Mouse (Mus musculus): Measurements from ENCODE around the gene Nlrx1. TPM values are rescaled to one million over a fixed set of nuclear protein-coding genes. Genes with fewer than 3 reads are reported as not detected.

Gene Nlrx1
- polyA plus RNA-seq, 1 experiment from 2014 or later, result 4.7 TPM

DNA sequence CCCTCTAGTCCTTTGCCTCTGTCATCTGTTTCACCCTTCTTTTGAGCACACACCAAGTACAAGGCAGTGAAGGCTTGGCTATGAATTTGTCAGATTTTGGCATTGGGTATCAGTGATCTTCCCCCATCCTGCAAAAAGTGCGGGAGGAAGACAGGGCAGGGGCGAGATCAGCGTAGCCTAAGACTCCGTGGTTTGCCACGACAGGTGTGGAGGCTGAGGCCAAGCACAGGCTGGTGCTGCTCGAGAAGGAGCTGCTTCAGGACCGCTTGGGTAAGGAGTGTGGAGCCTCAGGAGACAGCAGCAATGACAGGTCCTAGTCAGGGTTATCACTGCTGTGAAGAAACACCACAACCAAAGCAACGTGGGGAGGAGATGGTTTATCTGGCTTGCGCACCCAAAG is 27.0 kb downstream of the Nlrx1 start:
- no peaks in the 10 kb centered on the region for H3K4me1 ChIP-seq (ENCODE audit: control insufficient read depth, insufficient read depth, low read depth, low read length)
- WGBS, result 75% methylated on average over 9 of the region's 9 CpGs
- no peaks in the 10 kb centered on the region; the same call in 1 of the 2 replicates for H3K27me3 ChIP-seq (replicated peaks; ENCODE audit: control insufficient read depth, insufficient read depth, low read length)
- H3K27ac ChIP-seq (ENCODE audit: low read depth, low read length), result no peak overlapping the region
- no peak for ATAC-seq
- no peak overlapping the region for H3K4me2 ChIP-seq (ENCODE audit: low read length)
- H3K4me3 ChIP-seq (ENCODE audit: low read length), result no peak overlapping the region
- H3K36me3 ChIP-seq (ENCODE audit: control insufficient read depth, insufficient read depth, low read length), result no peaks in the 10 kb centered on the region
- H3K9ac ChIP-seq (ENCODE audit: low read depth, low read length), result no peak overlapping the region
- H3K9me3 ChIP-seq (ENCODE audit: control insufficient read depth, low read length), result no peaks in the 10 kb centered on the region

DNA sequence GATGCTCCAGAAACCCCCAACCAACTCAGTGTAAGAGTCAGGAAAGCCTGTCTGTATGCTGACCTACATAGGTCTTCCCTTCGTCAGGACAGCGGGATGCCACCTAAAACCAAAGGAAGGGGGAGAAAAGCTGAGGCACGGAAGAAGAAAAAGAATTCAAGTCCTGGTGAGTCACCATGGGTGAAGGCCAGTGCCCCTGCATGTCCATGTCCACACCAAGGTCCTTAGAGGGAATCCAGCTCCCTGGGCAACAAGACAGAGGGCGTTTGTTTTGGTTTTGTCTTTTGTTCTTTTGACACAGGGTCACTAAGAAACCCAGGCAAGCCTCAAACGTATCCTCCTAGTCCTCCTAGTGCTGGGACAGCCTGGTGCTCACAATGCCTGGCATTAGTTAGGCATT is 27.5 kb downstream of the Nlrx1 start:
- no peak overlapping the region for H3K27ac ChIP-seq (ENCODE audit: low read depth, low read length)
- no peaks in the 10 kb centered on the region for H3K4me1 ChIP-seq (ENCODE audit: control insufficient read depth, insufficient read depth, low read depth, low read length)
- no peaks in the 10 kb centered on the region; the same call in 1 of the 2 replicates for H3K27me3 ChIP-seq (replicated peaks; ENCODE audit: control insufficient read depth, insufficient read depth, low read length)
- H3K9ac ChIP-seq (ENCODE audit: low read depth, low read length), result no peak overlapping the region
- no peak overlapping the region for H3K4me3 ChIP-seq (ENCODE audit: low read length)
- no peaks in the 10 kb centered on the region for H3K36me3 ChIP-seq (ENCODE audit: control insufficient read depth, insufficient read depth, low read length)
- WGBS, result 47% methylated on average over 5 of the region's 5 CpGs
- no peak overlapping the region for H3K4me2 ChIP-seq (ENCODE audit: low read length)
- H3K9me3 ChIP-seq (ENCODE audit: control insufficient read depth, low read length), result no peaks in the 10 kb centered on the region
- no peak for ATAC-seq

DNA sequence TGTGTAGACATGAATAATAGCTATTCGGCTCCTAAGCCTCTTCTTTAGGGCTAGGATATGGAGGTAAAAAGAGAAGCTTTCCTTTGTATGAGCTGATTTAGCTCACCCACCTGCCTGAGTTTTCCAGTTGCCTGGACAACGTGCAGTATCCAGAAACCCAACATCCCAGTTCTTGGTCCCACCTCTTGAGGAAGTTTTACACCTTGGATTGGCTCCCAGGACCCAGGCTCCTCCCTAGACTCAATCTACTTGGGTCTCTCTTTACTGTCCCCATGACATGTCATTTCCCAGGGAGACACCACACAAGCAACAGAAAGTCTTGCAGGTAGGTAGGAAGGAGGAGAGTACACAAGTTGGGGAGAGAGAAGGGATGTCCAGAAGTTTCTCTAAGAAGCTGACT is 28.0 kb downstream of the Nlrx1 start, which contains the start of gene Ccdc153:
TSS of gene Ccdc153 (plus strand) at position 278 of the 400 bp plus-strand sequence.
- ATAC-seq, result no peak
- no peaks in the 10 kb centered on the region for H3K27me3 ChIP-seq (replicated peaks; ENCODE audit: control insufficient read depth, insufficient read depth, low read length)
- no peak within 1 kb of the TSS for H3K9ac ChIP-seq (ENCODE audit: low read depth, low read length)

DNA sequence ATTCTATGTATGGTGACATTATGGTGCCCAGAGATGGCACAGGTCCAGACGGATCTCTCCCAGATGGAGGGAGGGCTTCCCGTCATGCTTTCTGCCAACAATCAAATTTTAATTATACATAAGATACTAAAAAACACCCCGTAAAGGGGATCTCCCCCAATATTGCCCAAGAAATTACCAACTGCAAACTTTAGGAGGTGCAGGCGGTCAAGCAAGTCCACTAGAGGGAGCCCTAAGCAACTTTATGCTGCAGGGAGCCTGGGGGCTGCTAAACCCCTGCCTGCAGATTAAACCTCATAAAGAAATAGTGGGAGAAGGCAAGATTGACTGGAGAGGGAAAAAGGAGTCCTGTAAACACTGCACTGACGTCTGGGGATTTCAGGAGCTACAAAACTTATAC is 29.0 kb downstream of the Nlrx1 start:
- Histone ChIP-seq H3K36me3 (ENCODE audit: control insufficient read depth, insufficient read depth, low read length) (no peaks in the 10 kb centered on the region), H3K4me2 (ENCODE audit: low read length) (no peak overlapping the region), H3K27me3 (replicated peaks; ENCODE audit: control insufficient read depth, insufficient read depth, low read length) (no peaks in the 10 kb centered on the region), H3K9me3 (ENCODE audit: control insufficient read depth, low read length) (no peaks in the 10 kb centered on the region), H3K27ac (ENCODE audit: low read depth, low read length) (no peak overlapping the region), H3K9ac (ENCODE audit: low read depth, low read length) (no peak overlapping the region), H3K4me3 (ENCODE audit: low read length) (no peak overlapping the region), H3K4me1 (ENCODE audit: control insufficient read depth, insufficient read depth, low read depth, low read length) (no peaks in the 10 kb centered on the region)
- no peak for ATAC-seq
- WGBS, result 11% methylated on average over 5 of the region's 5 CpGs

More for the DNA sequence above, 28.0 kb downstream of the Nlrx1 start, which contains the start of gene Ccdc153:
- no peaks in the 10 kb centered on the region for H3K4me1 ChIP-seq (ENCODE audit: control insufficient read depth, insufficient read depth, low read depth, low read length)
- no peak within 1 kb of the TSS for H3K4me3 ChIP-seq (ENCODE audit: low read length)
- WGBS, result 68% methylated on average over 2 of the region's 2 CpGs
- H3K4me2 ChIP-seq (ENCODE audit: low read length), result no peak within 1 kb of the TSS
- H3K9me3 ChIP-seq (ENCODE audit: control insufficient read depth, low read length), result no peaks in the 10 kb centered on the region
- no peak within 1 kb of the TSS for H3K27ac ChIP-seq (ENCODE audit: low read depth, low read length)
- no peaks in the 10 kb centered on the region for H3K36me3 ChIP-seq (ENCODE audit: control insufficient read depth, insufficient read depth, low read length)

DNA sequence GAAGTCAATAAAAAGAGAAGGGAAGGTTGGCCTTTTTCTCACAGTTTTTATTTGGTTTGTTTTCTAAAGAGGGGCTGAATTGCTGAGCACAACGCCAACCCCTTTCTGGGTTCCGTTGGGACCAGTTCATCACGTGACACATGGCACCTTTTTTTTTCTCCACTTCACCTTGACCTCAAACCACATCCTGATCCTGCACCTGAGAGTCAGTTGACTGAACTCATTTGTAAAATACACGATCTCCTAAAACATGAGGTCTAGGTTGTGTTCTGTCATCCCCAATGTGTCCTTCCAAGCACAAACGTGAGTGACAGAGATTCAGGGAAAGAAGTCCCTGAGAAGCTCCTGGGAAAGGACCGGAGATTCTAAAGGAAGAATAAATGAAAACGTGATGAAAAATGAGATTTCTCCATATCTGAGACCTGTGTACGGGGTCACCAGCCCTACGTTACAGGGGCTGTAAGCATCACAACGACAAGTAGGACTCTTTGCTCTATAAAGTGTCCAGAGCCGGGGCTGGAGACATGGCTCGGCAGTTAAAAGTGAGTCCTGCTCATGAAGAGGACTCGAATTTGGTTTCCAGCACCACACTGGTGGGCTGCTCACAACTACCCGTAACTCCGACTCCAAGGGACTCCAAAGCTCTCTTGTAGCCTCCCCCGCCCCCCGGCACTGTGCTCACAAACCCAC is 29.8 kb downstream of the Nlrx1 start:
- no peaks in the 10 kb centered on the region for H3K36me3 ChIP-seq (ENCODE audit: control insufficient read depth, insufficient read depth, low read length)
- H3K9ac ChIP-seq (ENCODE audit: low read depth, low read length), result no peak overlapping the region
- no peak overlapping the region for H3K4me2 ChIP-seq (ENCODE audit: low read length)
- no peaks in the 10 kb centered on the region for H3K4me1 ChIP-seq (ENCODE audit: control insufficient read depth, insufficient read depth, low read depth, low read length)
- H3K9me3 ChIP-seq (ENCODE audit: control insufficient read depth, low read length), result no peaks in the 10 kb centered on the region
- H3K4me3 ChIP-seq (ENCODE audit: low read length), result no peak overlapping the region
- H3K27me3 ChIP-seq (replicated peaks; ENCODE audit: control insufficient read depth, insufficient read depth, low read length), result no peaks in the 10 kb centered on the region
- H3K27ac ChIP-seq (ENCODE audit: low read depth, low read length), result no peak overlapping the region
- ATAC-seq, result no peak
- WGBS, result 82% methylated on average over 17 of the region's 17 CpGs

DNA sequence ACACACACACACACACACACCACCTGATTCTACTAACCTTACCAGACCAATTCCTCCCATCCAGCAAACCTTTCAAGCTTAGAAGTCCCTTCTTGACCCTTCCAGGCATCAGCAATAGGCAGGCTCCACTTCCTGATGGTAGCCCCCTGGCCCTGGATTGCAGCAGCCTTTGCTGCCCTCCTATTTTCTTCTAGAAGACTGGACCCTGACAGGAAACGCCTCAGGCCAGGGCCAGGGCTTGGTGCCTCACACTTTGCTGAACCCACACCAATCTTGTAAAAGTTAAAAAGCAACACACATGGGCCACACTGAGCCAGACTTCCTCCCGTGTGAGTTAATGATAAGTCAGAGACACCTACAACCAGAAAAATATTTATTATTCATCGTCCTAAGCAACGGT is 31.3 kb downstream of the Nlrx1 start:
- Histone ChIP-seq H3K27ac (ENCODE audit: low read depth, low read length) (no peak overlapping the region), H3K4me1 (ENCODE audit: control insufficient read depth, insufficient read depth, low read depth, low read length) (peaks cover 6% of the 10 kb centered on the region), H3K27me3 (replicated peaks; ENCODE audit: control insufficient read depth, insufficient read depth, low read length) (no peaks in the 10 kb centered on the region), H3K36me3 (ENCODE audit: control insufficient read depth, insufficient read depth, low read length) (no peaks in the 10 kb centered on the region), H3K9me3 (ENCODE audit: control insufficient read depth, low read length) (no peaks in the 10 kb centered on the region), H3K9ac (ENCODE audit: low read depth, low read length) (no peak overlapping the region), H3K4me3 (ENCODE audit: low read length) (no peak overlapping the region), H3K4me2 (ENCODE audit: low read length) (no peak overlapping the region)
- 87% methylated on average over 4 of the region's 4 CpGs for WGBS
- ATAC-seq, result no peak

DNA sequence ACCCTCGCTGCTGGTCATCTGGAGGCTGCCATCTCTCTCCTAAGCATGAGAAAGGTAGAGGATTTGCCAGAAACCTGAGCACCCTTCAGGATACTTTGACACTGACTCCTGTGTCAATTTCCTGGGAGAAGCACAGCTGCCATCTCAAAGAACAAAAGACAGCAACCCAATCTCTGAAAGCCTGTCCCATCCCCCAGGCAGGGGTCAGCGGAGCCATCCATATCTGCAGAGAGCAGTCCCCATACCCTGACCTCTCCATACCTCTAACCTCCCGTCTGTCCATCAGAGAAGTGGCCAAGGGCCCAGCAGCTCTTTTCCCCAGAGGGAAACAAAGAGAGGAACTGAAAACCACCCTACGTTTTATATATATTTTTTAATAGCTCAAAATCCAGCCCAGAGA is 31.8 kb downstream of the Nlrx1 start:
- Histone ChIP-seq H3K4me3 (ENCODE audit: low read length) (no peak overlapping the region), H3K36me3 (ENCODE audit: control insufficient read depth, insufficient read depth, low read length) (no peaks in the 10 kb centered on the region), H3K9me3 (ENCODE audit: control insufficient read depth, low read length) (no peaks in the 10 kb centered on the region), H3K4me2 (ENCODE audit: low read length) (no peak overlapping the region), H3K4me1 (ENCODE audit: control insufficient read depth, insufficient read depth, low read depth, low read length) (peaks cover 11% of the 10 kb centered on the region), H3K9ac (ENCODE audit: low read depth, low read length) (no peak overlapping the region), H3K27ac (ENCODE audit: low read depth, low read length) (no peak overlapping the region), H3K27me3 (replicated peaks; ENCODE audit: control insufficient read depth, insufficient read depth, low read length) (no peaks in the 10 kb centered on the region)
- 65% methylated on average over 4 of the region's 4 CpGs for WGBS
- no peak for ATAC-seq

DNA sequence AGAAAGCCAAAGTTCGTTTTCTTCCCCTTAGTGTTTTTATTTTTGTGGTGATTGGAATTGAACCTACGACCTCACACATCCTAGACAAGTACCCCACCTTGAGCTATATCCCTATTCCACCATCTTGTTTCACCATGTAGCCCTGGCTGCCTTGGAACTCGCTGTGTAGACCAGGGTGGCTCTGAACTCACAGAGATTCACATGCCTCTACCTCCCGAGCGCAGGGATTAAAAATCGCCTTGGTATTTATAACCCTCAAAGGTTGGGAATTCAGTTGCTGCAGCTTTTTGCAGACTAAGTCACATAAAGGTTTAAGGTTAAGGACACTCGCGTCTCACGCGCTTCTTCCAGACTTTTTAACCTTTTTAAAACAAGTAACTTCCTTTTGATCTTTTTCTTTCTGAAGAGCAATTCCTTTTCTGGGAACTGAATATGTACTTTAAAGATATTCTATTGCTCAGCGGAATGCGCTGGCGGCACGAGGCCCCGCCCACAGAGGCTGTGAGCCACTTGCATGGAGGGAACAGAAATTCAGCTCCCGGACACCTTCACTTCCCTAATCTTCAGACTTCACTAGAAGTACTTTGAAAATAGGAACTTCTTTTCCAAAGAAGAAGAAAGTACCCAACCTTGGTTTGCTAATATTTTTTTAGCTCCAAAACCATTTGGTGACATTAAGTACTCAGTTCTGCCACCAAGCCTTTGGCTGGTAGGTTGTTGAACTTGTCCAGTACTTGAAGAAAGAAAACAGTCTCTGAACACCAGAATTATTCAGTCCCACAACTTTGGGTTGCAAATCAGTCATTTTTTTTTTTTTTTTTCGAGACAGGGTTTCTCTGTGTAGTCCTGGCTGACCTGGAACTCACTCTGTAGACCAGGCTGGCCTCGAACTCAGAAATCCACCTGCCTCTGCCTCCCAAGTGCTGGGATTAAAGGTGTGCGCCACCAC is 33.6 kb downstream of the Nlrx1 start:
- H3K4me3 ChIP-seq (ENCODE audit: low read length), result peak overlapping the region; percentile 95
- peak; percentile 31; the same call in 1 of the 2 replicates for ATAC-seq
- no peaks in the 10 kb centered on the region for H3K36me3 ChIP-seq (ENCODE audit: control insufficient read depth, insufficient read depth, low read length)
- H3K4me1 ChIP-seq (ENCODE audit: control insufficient read depth, insufficient read depth, low read depth, low read length), result peaks cover 17% of the 10 kb centered on the region
- peak overlapping the region; percentile 97 for H3K9ac ChIP-seq (ENCODE audit: low read depth, low read length)
- 29% methylated on average over 19 of the region's 19 CpGs for WGBS
- no peaks in the 10 kb centered on the region for H3K27me3 ChIP-seq (replicated peaks; ENCODE audit: control insufficient read depth, insufficient read depth, low read length)
- no peaks in the 10 kb centered on the region for H3K9me3 ChIP-seq (ENCODE audit: control insufficient read depth, low read length)
- H3K27ac ChIP-seq (ENCODE audit: low read depth, low read length), result peak overlapping the region; percentile 19
- H3K4me2 ChIP-seq (ENCODE audit: low read length), result peak overlapping the region; percentile 52

DNA sequence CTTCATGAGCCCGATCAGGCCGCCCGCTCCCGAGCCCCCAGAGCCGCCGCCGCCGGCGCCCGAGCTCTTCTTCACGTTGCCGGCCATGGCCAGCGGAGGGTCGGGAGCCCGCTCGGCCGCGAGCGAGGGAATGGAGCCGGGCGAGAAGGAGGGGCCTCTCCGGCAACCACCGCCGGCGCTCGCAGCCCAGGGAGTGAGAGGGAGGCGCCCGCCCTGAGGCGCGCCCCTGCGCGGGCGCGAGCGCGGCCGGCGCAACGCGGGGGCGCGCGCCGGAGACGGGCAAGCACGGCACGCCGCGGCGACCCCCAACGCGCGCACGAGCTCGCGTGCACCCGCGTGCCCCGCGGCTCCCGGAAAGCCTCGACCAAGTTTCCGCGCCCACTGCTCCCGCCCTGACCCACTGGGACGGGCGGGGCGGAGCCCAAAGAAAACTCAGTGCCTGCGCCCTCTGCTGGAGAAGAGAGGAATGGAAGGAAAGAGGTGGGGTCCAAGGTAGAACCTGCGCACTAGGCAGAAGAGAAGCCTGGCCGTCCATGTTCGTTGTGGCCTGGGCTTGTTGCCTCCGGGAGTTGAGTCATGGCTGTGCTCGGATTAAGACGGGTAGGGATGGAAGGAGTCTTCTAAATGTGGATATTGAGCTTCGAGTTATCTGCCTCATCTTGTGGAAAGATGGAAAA is 34.5 kb downstream of the Nlrx1 start, which contains the start of gene Cbl:
TSS of gene Cbl (minus strand) at position 248 of the 677 bp plus-strand sequence.
- under 1% methylated on average over 51 of the region's 76 CpGs for WGBS

More for the DNA sequence above, 34.5 kb downstream of the Nlrx1 start, which contains the start of gene Cbl:
- Histone ChIP-seq H3K4me1 (ENCODE audit: control insufficient read depth, insufficient read depth, low read depth, low read length) (peaks cover 17% of the 10 kb centered on the region), H3K36me3 (ENCODE audit: control insufficient read depth, insufficient read depth, low read length) (no peaks in the 10 kb centered on the region), H3K9ac (ENCODE audit: low read depth, low read length) (peak within 1 kb of the TSS; percentile 97), H3K9me3 (ENCODE audit: control insufficient read depth, low read length) (no peaks in the 10 kb centered on the region), H3K27me3 (replicated peaks; ENCODE audit: control insufficient read depth, insufficient read depth, low read length) (no peaks in the 10 kb centered on the region), H3K27ac (ENCODE audit: low read depth, low read length) (peak within 1 kb of the TSS; percentile 97), H3K4me2 (ENCODE audit: low read length) (peak within 1 kb of the TSS; percentile 81), H3K4me3 (ENCODE audit: low read length) (peak within 1 kb of the TSS; percentile 95)
- ATAC-seq, result peak; percentile 94
